Mouse (Mus musculus) hindbrain, embryonic 10.5 days (tissue): ENCODE data around the gene Arl6ip4. TPM values are rescaled to one million over a fixed set of nuclear protein-coding genes. Genes with fewer than 3 reads are reported as not detected.

ENCODE experiments used
- DNase-seq: peaks from one replicate; pipeline ENCODE4 v3.0.0-alpha.2; 2017; ENCODE audit warnings: low spot score
- H3K27ac ChIP-seq: fragments of 300-500 bp; sonication (generic); 2 replicates; pipeline ENCODE4 v1.5.1; 2016; ENCODE audit warnings: mild to moderate bottlenecking, moderate library complexity
- H3K27me3 ChIP-seq: fragments of 300-500 bp; sonication (generic); 2 replicates; pipeline ENCODE4 v1.6.1; 2016; ENCODE audit warnings: mild to moderate bottlenecking; ENCODE audit not compliant: poor library complexity, insufficient read depth, severe bottlenecking
- H3K36me3 ChIP-seq: fragments of 300-500 bp; sonication (generic); 2 replicates; pipeline ENCODE4 v1.6.1; 2016; ENCODE audit warnings: mild to moderate bottlenecking, moderate library complexity
- H3K4me1 ChIP-seq: fragments of 300-500 bp; sonication (generic); replicated peaks from 2 replicates; pipeline ENCODE4 v1.6.1; 2016; ENCODE audit warnings: mild to moderate bottlenecking
- H3K4me3 ChIP-seq: fragments of 300-500 bp; sonication (generic); 2 replicates; pipeline ENCODE4 v1.5.1; 2016; ENCODE audit warnings: mild to moderate bottlenecking, moderate library complexity
- H3K9me3 ChIP-seq: fragments of 300-500 bp; sonication (generic); 2 replicates; pipeline ENCODE4 v1.6.1; 2016; ENCODE audit warnings: mild to moderate bottlenecking, moderate library complexity
- WGBS: fragments of 180-500 bp; shearing (Covaris S2); methylation state at CpG from one replicate; pipeline ENCODE4 v1.1.7; 2016; 5-methylcytosine and 5-hydroxymethylcytosine counted together
- polyA plus RNA-seq: library from polyadenylated mRNA; unstranded; fragments of >200 nt; fragmentation: Nextera tagmentation; extraction: Ambion mirVana; gene quantifications from 2 replicates; pipeline ENCODE4 v1.2.1, GENCODE M21; 2016

The Arl6ip4 gene
- polyA plus RNA-seq, 1 experiment from 2014 or later = 117 TPM

- 90% methylated on average over 2 of the region's 2 CpGs for WGBS
- DNase-seq = no peak
- Histone ChIP-seq H3K36me3 (no peaks in the 10 kb centered on the region), H3K27ac (no peak overlapping the region), H3K9me3 (no peaks in the 10 kb centered on the region), H3K4me1 (peaks cover 19% of the 10 kb centered on the region), H3K4me3 (no peak overlapping the region), H3K27me3 (peaks cover 19% of the 10 kb centered on the region)
Measured at GRCm38 (mm10) chr5:124098923-124099322, 17.0 kb upstream of the Arl6ip4 start.

GRCm38 (mm10) chr5:124100128-124101044 is 15.5 kb upstream of the Arl6ip4 start:
- H3K36me3 ChIP-seq = no peaks in the 10 kb centered on the region
- WGBS = 92% methylated on average over 11 of the region's 11 CpGs
- peaks cover 6% of the 10 kb centered on the region for H3K4me1 ChIP-seq
- H3K27me3 ChIP-seq = peaks cover 5% of the 10 kb centered on the region
- no peak overlapping the region for H3K27ac ChIP-seq
- no peaks in the 10 kb centered on the region for H3K9me3 ChIP-seq
- H3K4me3 ChIP-seq = no peak overlapping the region
- DNase-seq = no peak

GRCm38 (mm10) chr5:124102326-124102725 is 13.6 kb upstream of the Arl6ip4 start:
- Histone ChIP-seq H3K4me3 (no peak overlapping the region), H3K27me3 (no peaks in the 10 kb centered on the region), H3K27ac (no peak overlapping the region), H3K9me3 (no peaks in the 10 kb centered on the region), H3K4me1 (no peaks in the 10 kb centered on the region), H3K36me3 (no peaks in the 10 kb centered on the region)
- WGBS = 88% methylated on average over 6 of the region's 6 CpGs
- DNase-seq = no peak

GRCm38 (mm10) chr5:124103020-124103419 is 12.9 kb upstream of the Arl6ip4 start:
- Histone ChIP-seq H3K9me3 (no peaks in the 10 kb centered on the region), H3K4me3 (no peak overlapping the region), H3K27me3 (no peaks in the 10 kb centered on the region), H3K36me3 (no peaks in the 10 kb centered on the region), H3K27ac (no peak overlapping the region), H3K4me1 (no peaks in the 10 kb centered on the region)
- 90% methylated on average over 3 of the region's 3 CpGs for WGBS
- DNase-seq = no peak

- DNase-seq = no peak
- 92% methylated on average over 9 of the region's 9 CpGs for WGBS
- no peak overlapping the region for H3K27ac ChIP-seq
- H3K4me3 ChIP-seq = no peak overlapping the region
- H3K9me3 ChIP-seq = no peaks in the 10 kb centered on the region
- no peaks in the 10 kb centered on the region for H3K27me3 ChIP-seq
- no peaks in the 10 kb centered on the region for H3K4me1 ChIP-seq
- H3K36me3 ChIP-seq = no peaks in the 10 kb centered on the region
Measured at GRCm38 (mm10) chr5:124103552-124103951, 12.3 kb upstream of the Arl6ip4 start.

GRCm38 (mm10) chr5:124111077-124111741 is 4.7 kb upstream of the Arl6ip4 start:
- peak; percentile 58 for DNase-seq
- H3K4me1 ChIP-seq = peaks cover 34% of the 10 kb centered on the region
- peaks cover 11% of the 10 kb centered on the region for H3K36me3 ChIP-seq
- H3K27ac ChIP-seq = peak overlapping the region; percentile 95
- peak overlapping the region; percentile 95 for H3K4me3 ChIP-seq
- no peaks in the 10 kb centered on the region for H3K9me3 ChIP-seq
- H3K27me3 ChIP-seq = no peaks in the 10 kb centered on the region
- WGBS = 31% methylated on average over 17 of the region's 17 CpGs

GRCm38 (mm10) chr5:124111742-124112497 is 4.0 kb upstream of the Arl6ip4 start, which contains the start of gene Ogfod2:
Ogfod2 (plus strand) TSS chr5:124112297.
- peak within 1 kb of the TSS; percentile 95 for H3K4me3 ChIP-seq
- under 1% methylated on average over 66 of the region's 66 CpGs for WGBS
- DNase-seq = peak; percentile 98
- peaks cover 12% of the 10 kb centered on the region for H3K36me3 ChIP-seq
- no peaks in the 10 kb centered on the region for H3K9me3 ChIP-seq
- H3K27ac ChIP-seq = peak within 1 kb of the TSS; percentile 95
- peaks cover 41% of the 10 kb centered on the region for H3K4me1 ChIP-seq
- no peaks in the 10 kb centered on the region for H3K27me3 ChIP-seq

GRCm38 (mm10) chr5:124112531-124112930 is 3.4 kb upstream of the Arl6ip4 start:
- Histone ChIP-seq H3K4me1 (peaks cover 47% of the 10 kb centered on the region), H3K27ac (peak overlapping the region; percentile 95), H3K4me3 (peak overlapping the region; percentile 95), H3K9me3 (no peaks in the 10 kb centered on the region), H3K27me3 (no peaks in the 10 kb centered on the region), H3K36me3 (peaks cover 18% of the 10 kb centered on the region)
- under 1% methylated on average over 18 of the region's 18 CpGs for WGBS
- no peak for DNase-seq

- Histone ChIP-seq H3K36me3 (peaks cover 23% of the 10 kb centered on the region), H3K4me1 (peaks cover 50% of the 10 kb centered on the region), H3K27ac (peak overlapping the region; percentile 95), H3K27me3 (no peaks in the 10 kb centered on the region), H3K9me3 (no peaks in the 10 kb centered on the region), H3K4me3 (peak overlapping the region; percentile 95)
- peak; percentile 56 for DNase-seq
- WGBS = 20% methylated on average over 14 of the region's 14 CpGs
Measured at GRCm38 (mm10) chr5:124113030-124113429, 2.9 kb upstream of the Arl6ip4 start.

- no peak overlapping the region for H3K27ac ChIP-seq
- H3K36me3 ChIP-seq = peaks cover 37% of the 10 kb centered on the region
- no peaks in the 10 kb centered on the region for H3K27me3 ChIP-seq
- H3K9me3 ChIP-seq = no peaks in the 10 kb centered on the region
- peaks cover 50% of the 10 kb centered on the region for H3K4me1 ChIP-seq
- DNase-seq = no peak
- H3K4me3 ChIP-seq = peak overlapping the region; percentile 95; the same call in 1 of the 2 replicates
- 93% methylated on average over 24 of the region's 24 CpGs for WGBS
Measured at GRCm38 (mm10) chr5:124114276-124115025, 1.4 kb upstream of the Arl6ip4 start.

GRCm38 (mm10) chr5:124115531-124115930 is 358 bp upstream of the Arl6ip4 start:
- H3K36me3 ChIP-seq = peaks cover 48% of the 10 kb centered on the region
- no peaks in the 10 kb centered on the region for H3K9me3 ChIP-seq
- DNase-seq = no peak
- peak overlapping the region; percentile 96 for H3K27ac ChIP-seq
- peaks cover 50% of the 10 kb centered on the region for H3K4me1 ChIP-seq
- 25% methylated on average over 7 of the region's 7 CpGs for WGBS
- H3K4me3 ChIP-seq = peak overlapping the region; percentile 98
- H3K27me3 ChIP-seq = no peaks in the 10 kb centered on the region

GRCm38 (mm10) chr5:124119204-124119603 is 3.3 kb downstream of the Arl6ip4 start:
- Histone ChIP-seq H3K4me3 (no peak overlapping the region), H3K4me1 (peaks cover 27% of the 10 kb centered on the region), H3K27me3 (no peaks in the 10 kb centered on the region), H3K27ac (no peak overlapping the region), H3K36me3 (peaks cover 79% of the 10 kb centered on the region), H3K9me3 (no peaks in the 10 kb centered on the region)
- DNase-seq = no peak
- 84% methylated on average over 5 of the region's 5 CpGs for WGBS
